Mouse (Mus musculus): Measurements from ENCODE around the gene Zranb1. TPM values are rescaled to one million over a fixed set of nuclear protein-coding genes. Genes with fewer than 3 reads are reported as not detected.

The Zranb1 gene
- polyA plus RNA-seq, 1 experiment from 2014 or later, result 15.6 TPM

DNA sequence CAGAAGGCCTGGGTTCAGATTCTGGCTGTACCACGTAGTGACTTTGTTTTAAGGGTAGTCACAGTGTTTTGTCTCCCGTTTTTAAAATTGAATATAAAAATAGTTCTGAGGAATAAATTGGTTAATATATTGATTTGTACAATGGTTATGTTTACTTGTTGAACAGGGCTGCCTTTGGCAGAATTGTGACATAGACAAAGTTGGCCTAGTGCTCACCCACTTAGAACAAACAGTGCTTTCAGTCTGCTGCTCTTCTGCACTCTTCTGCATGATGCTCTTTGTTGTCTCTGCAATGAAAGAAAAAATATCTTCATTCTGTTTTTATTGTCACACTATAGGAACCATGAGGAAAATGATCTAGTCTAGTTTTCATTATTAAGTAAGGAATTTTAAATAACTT is 8.2 kb downstream of the Zranb1 start:
- Histone ChIP-seq H3K9ac (ENCODE audit: low read length) (no peak overlapping the region), H3K36me3 (ENCODE audit: control insufficient read depth, insufficient read depth, low read length) (no peaks in the 10 kb centered on the region), H3K9me3 (ENCODE audit: control insufficient read depth, low read length) (no peaks in the 10 kb centered on the region), H3K4me2 (no peak overlapping the region), H3K27me3 (ENCODE audit: control insufficient read depth, insufficient read depth, low read length) (no peaks in the 10 kb centered on the region), H3K4me1 (ENCODE audit: control insufficient read depth, insufficient read depth, low read length) (no peaks in the 10 kb centered on the region), H3K4me3 (ENCODE audit: low read depth, low read length) (no peak overlapping the region), H3K27ac (ENCODE audit: low read depth, low read length) (no peak overlapping the region)
- WGBS, result 92% methylated on average over 2 of the region's 2 CpGs
- no peak for ATAC-seq (ENCODE audit: low FRiP score)
- no peak for DNase-seq (ENCODE audit: low spot score, missing footprints)

GRCm38 (mm10) chr7:132940569-132940968 is 9.6 kb downstream of the Zranb1 start:
- H3K9ac ChIP-seq (ENCODE audit: low read length), result no peak overlapping the region
- 89% methylated on average over 2 of the region's 2 CpGs for WGBS
- H3K27me3 ChIP-seq (ENCODE audit: control insufficient read depth, insufficient read depth, low read length), result no peaks in the 10 kb centered on the region
- H3K27ac ChIP-seq (ENCODE audit: low read depth, low read length), result no peak overlapping the region
- no peaks in the 10 kb centered on the region for H3K9me3 ChIP-seq (ENCODE audit: control insufficient read depth, low read length)
- DNase-seq (ENCODE audit: low spot score, missing footprints) (no peak), ATAC-seq (ENCODE audit: low FRiP score) (no peak)
- H3K36me3 ChIP-seq (ENCODE audit: control insufficient read depth, insufficient read depth, low read length), result no peaks in the 10 kb centered on the region
- H3K4me2 ChIP-seq, result no peak overlapping the region
- no peaks in the 10 kb centered on the region for H3K4me1 ChIP-seq (ENCODE audit: control insufficient read depth, insufficient read depth, low read length)
- H3K4me3 ChIP-seq (ENCODE audit: low read depth, low read length), result no peak overlapping the region

GRCm38 (mm10) chr7:132949968-132950367 is 19.0 kb downstream of the Zranb1 start:
- WGBS, result 93% methylated on average over 4 of the region's 4 CpGs
- no peak for ATAC-seq (ENCODE audit: low FRiP score)
- H3K36me3 ChIP-seq (ENCODE audit: control insufficient read depth, insufficient read depth, low read length), result no peaks in the 10 kb centered on the region

GRCm38 (mm10) chr7:132950613-132951012 is 19.7 kb downstream of the Zranb1 start:
- no peak for ATAC-seq (ENCODE audit: low FRiP score)
- WGBS, result 94% methylated on average over 3 of the region's 3 CpGs
- H3K36me3 ChIP-seq (ENCODE audit: control insufficient read depth, insufficient read depth, low read length), result no peaks in the 10 kb centered on the region

More at GRCm38 (mm10) chr7:132949968-132950367, 19.0 kb downstream of the Zranb1 start:
- no peaks in the 10 kb centered on the region for H3K27me3 ChIP-seq (ENCODE audit: control insufficient read depth, insufficient read depth, low read length)
- DNase-seq (ENCODE audit: low spot score, missing footprints), result no peak
- H3K4me3 ChIP-seq (ENCODE audit: low read depth, low read length), result no peak overlapping the region
- H3K27ac ChIP-seq (ENCODE audit: low read depth, low read length), result no peak overlapping the region
- no peak overlapping the region for H3K9ac ChIP-seq (ENCODE audit: low read length)
- no peaks in the 10 kb centered on the region for H3K4me1 ChIP-seq (ENCODE audit: control insufficient read depth, insufficient read depth, low read length)
- H3K9me3 ChIP-seq (ENCODE audit: control insufficient read depth, low read length), result no peaks in the 10 kb centered on the region
- no peak overlapping the region for H3K4me2 ChIP-seq

DNA sequence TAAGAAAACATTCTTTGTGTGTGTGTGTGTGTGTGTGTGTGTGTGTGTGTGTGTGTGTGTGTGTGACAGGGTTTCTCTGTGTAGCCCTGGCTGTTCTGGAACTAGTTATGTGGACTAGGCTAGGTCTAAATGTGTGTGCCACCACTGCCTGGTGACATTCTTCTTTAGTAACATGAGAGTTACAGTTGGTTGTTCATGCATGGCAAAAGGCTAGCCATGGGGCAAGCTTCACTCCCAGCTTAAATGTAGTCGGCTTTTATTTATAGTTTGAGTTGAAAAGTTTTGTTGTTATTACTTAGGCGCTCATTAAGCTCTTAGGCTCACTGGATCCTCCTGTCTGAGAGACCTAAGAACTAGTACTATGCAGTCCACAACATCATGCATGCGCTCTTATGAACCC is 33.5 kb downstream of the Zranb1 start:
- Histone ChIP-seq H3K9ac (ENCODE audit: low read length) (no peak overlapping the region), H3K4me3 (ENCODE audit: low read depth, low read length) (no peak overlapping the region), H3K9me3 (ENCODE audit: control insufficient read depth, low read length) (no peaks in the 10 kb centered on the region), H3K4me1 (ENCODE audit: control insufficient read depth, insufficient read depth, low read length) (no peaks in the 10 kb centered on the region), H3K27ac (ENCODE audit: low read depth, low read length) (no peak overlapping the region), H3K36me3 (ENCODE audit: control insufficient read depth, insufficient read depth, low read length) (no peaks in the 10 kb centered on the region), H3K27me3 (ENCODE audit: control insufficient read depth, insufficient read depth, low read length) (no peaks in the 10 kb centered on the region), H3K4me2 (no peak overlapping the region)
- ATAC-seq (ENCODE audit: low FRiP score) (no peak), DNase-seq (ENCODE audit: low spot score, missing footprints) (no peak)
- 87% methylated on average over 3 of the region's 3 CpGs for WGBS

More at GRCm38 (mm10) chr7:132950613-132951012, 19.7 kb downstream of the Zranb1 start:
- Histone ChIP-seq H3K27ac (ENCODE audit: low read depth, low read length) (no peak overlapping the region), H3K27me3 (ENCODE audit: control insufficient read depth, insufficient read depth, low read length) (no peaks in the 10 kb centered on the region), H3K4me3 (ENCODE audit: low read depth, low read length) (no peak overlapping the region), H3K9ac (ENCODE audit: low read length) (no peak overlapping the region), H3K4me2 (no peak overlapping the region), H3K9me3 (ENCODE audit: control insufficient read depth, low read length) (no peaks in the 10 kb centered on the region), H3K4me1 (ENCODE audit: control insufficient read depth, insufficient read depth, low read length) (no peaks in the 10 kb centered on the region)
- no peak for DNase-seq (ENCODE audit: low spot score, missing footprints)

DNA sequence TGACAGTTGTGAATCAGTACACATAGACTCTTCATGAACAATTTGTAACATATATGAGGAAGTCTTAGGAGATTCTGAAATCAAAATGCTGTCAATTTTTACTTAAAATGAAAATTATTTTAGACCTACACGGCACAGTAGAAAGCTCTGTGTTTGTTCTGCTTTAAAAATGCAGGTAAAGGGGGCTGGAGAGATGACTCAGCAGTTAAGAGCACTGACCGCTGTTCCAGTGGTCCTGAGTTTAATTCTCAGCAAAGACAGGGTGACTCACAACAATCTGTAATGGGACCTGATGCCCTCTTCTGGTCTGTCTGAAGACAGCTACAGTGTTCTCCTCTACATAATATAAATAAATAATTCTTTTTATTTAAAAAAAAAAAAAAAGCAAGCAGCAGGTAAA is 34.8 kb downstream of the Zranb1 start:
- Histone ChIP-seq H3K4me2 (no peak overlapping the region), H3K27me3 (ENCODE audit: control insufficient read depth, insufficient read depth, low read length) (no peaks in the 10 kb centered on the region), H3K9me3 (ENCODE audit: control insufficient read depth, low read length) (no peaks in the 10 kb centered on the region), H3K9ac (ENCODE audit: low read length) (no peak overlapping the region), H3K4me3 (ENCODE audit: low read depth, low read length) (no peak overlapping the region), H3K27ac (ENCODE audit: low read depth, low read length) (no peak overlapping the region), H3K4me1 (ENCODE audit: control insufficient read depth, insufficient read depth, low read length) (no peaks in the 10 kb centered on the region), H3K36me3 (ENCODE audit: control insufficient read depth, insufficient read depth, low read length) (no peaks in the 10 kb centered on the region)
- no peak for ATAC-seq (ENCODE audit: low FRiP score)
- WGBS, result 84% methylated on average over 2 of the region's 2 CpGs
- DNase-seq (ENCODE audit: low spot score, missing footprints), result no peak

GRCm38 (mm10) chr7:132972079-132972478 is 41.1 kb downstream of the Zranb1 start:
- H3K9me3 ChIP-seq (ENCODE audit: control insufficient read depth, low read length), result no peaks in the 10 kb centered on the region
- 94% methylated on average over 2 of the region's 2 CpGs for WGBS

GRCm38 (mm10) chr7:132976079-132976478 is 45.1 kb downstream of the Zranb1 start:
- no peak for ATAC-seq (ENCODE audit: low FRiP score)

More at GRCm38 (mm10) chr7:132972079-132972478, 41.1 kb downstream of the Zranb1 start:
- H3K27ac ChIP-seq (ENCODE audit: low read depth, low read length), result no peak overlapping the region
- H3K36me3 ChIP-seq (ENCODE audit: control insufficient read depth, insufficient read depth, low read length), result no peaks in the 10 kb centered on the region; the same call in 1 of the 2 replicates
- H3K4me2 ChIP-seq, result no peak overlapping the region
- no peak for ATAC-seq (ENCODE audit: low FRiP score)
- no peak overlapping the region for H3K4me3 ChIP-seq (ENCODE audit: low read depth, low read length)
- H3K27me3 ChIP-seq (ENCODE audit: control insufficient read depth, insufficient read depth, low read length), result no peaks in the 10 kb centered on the region
- no peak overlapping the region for H3K9ac ChIP-seq (ENCODE audit: low read length)
- DNase-seq (ENCODE audit: low spot score, missing footprints), result no peak
- no peaks in the 10 kb centered on the region for H3K4me1 ChIP-seq (ENCODE audit: control insufficient read depth, insufficient read depth, low read length)

GRCm38 (mm10) chr7:132977981-132978380 is 47.0 kb downstream of the Zranb1 start:
- WGBS, result 97% methylated on average over 2 of the region's 2 CpGs
- H3K4me1 ChIP-seq (ENCODE audit: control insufficient read depth, insufficient read depth, low read length), result peaks cover 5% of the 10 kb centered on the region
- DNase-seq (ENCODE audit: low spot score, missing footprints) (peak; percentile 4), ATAC-seq (ENCODE audit: low FRiP score) (no peak)
- no peak overlapping the region for H3K9ac ChIP-seq (ENCODE audit: low read length)
- peaks cover 2% of the 10 kb centered on the region; the same call in 1 of the 2 replicates for H3K36me3 ChIP-seq (ENCODE audit: control insufficient read depth, insufficient read depth, low read length)
- no peak overlapping the region for H3K4me2 ChIP-seq
- no peak overlapping the region for H3K4me3 ChIP-seq (ENCODE audit: low read depth, low read length)
- H3K27me3 ChIP-seq (ENCODE audit: control insufficient read depth, insufficient read depth, low read length), result no peaks in the 10 kb centered on the region
- H3K27ac ChIP-seq (ENCODE audit: low read depth, low read length), result no peak overlapping the region
- H3K9me3 ChIP-seq (ENCODE audit: control insufficient read depth, low read length), result no peaks in the 10 kb centered on the region

More at GRCm38 (mm10) chr7:132976079-132976478, 45.1 kb downstream of the Zranb1 start:
- Histone ChIP-seq H3K9me3 (ENCODE audit: control insufficient read depth, low read length) (no peaks in the 10 kb centered on the region), H3K4me1 (ENCODE audit: control insufficient read depth, insufficient read depth, low read length) (no peaks in the 10 kb centered on the region), H3K27me3 (ENCODE audit: control insufficient read depth, insufficient read depth, low read length) (no peaks in the 10 kb centered on the region), H3K4me2 (no peak overlapping the region), H3K4me3 (ENCODE audit: low read depth, low read length) (no peak overlapping the region), H3K36me3 (ENCODE audit: control insufficient read depth, insufficient read depth, low read length) (peaks cover 2% of the 10 kb centered on the region; the same call in 1 of the 2 replicates), H3K9ac (ENCODE audit: low read length) (no peak overlapping the region), H3K27ac (ENCODE audit: low read depth, low read length) (no peak overlapping the region)
- peak; percentile 37 for DNase-seq (ENCODE audit: low spot score, missing footprints)
- WGBS, result 90% methylated on average over 2 of the region's 2 CpGs
